Mouse (Mus musculus) urinary bladder, postnatal 25 days (tissue): ENCODE results near the gene Birc2.
"Not testable (repeated sequence)": the region's sequence is repeated elsewhere in the genome, so short reads cannot be mapped to it uniquely, and the experiment has no call there.

ENCODE experiments used
- DNase-seq: peaks from one replicate; pipeline ENCODE4 v3.0.0; 2022; ENCODE audit warnings: low spot score

Birc2 gene

DNA sequence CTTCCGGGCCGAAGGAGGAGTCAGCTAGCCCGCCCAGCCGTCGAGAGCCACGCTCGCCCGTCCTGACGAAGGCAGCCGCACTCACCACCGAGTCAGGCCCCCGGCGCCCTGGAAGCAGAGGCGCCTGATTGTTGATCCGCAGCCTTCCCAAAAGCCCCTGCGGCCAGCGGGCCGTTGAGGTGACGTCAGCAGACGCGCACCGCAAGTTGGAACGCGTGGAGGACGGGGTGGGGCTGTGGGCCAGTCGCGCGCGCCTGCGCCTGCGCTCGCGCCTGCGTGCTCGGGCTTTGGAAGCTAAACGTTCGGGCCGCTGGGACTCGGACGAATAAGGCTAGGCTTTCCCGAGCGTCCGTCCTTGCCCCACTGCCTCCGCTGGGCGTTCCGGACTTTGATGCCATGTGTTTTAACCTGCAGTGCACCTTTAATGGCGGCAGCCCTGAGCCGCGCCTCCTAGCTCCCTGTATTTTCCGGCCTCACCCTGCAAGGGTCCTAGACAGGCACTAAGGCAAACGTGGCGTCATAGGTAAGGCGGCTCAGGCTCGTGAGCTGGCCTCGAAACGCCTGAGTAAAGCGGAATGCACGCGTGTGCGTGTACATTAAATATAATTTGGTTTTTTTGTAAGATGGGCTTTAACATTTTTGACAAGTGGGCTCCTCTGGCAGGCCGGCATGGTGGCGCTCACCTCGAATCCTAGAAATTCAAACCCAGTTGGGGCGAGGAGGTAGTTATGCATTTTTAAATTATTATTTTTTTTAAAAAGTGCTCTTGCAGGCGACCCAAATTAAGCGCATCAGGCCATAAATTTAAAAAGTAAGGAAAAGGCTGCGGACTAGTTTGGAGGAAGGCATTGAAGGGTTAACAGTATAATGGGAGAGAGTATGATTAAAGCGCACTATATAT is at the start of gene Birc2:
Gene Birc2, minus strand, starts transcription at position 160 of the 901 bp plus-strand sequence.
- DNase-seq, result peak; percentile 92

DNA sequence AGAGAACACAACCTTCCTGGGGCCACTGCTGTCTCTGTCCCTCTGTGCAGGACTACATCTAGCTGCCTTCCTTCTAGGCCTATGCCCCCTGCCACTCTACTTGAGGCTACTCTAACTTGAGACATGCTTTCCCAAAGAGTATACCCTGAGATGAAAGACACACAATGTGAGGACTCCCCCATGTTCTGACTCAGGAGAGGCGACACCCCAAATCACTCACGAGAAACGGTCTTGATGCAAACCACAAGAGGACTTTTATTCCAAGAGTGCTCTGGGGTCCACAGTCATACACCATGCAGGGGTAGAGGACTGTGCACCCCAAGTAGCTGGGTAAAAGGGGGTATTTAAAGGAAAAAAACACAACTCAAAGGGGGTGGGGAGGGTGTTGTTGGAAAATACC is 47.5 kb upstream of the Birc2 start:
- no peak for DNase-seq

DNA sequence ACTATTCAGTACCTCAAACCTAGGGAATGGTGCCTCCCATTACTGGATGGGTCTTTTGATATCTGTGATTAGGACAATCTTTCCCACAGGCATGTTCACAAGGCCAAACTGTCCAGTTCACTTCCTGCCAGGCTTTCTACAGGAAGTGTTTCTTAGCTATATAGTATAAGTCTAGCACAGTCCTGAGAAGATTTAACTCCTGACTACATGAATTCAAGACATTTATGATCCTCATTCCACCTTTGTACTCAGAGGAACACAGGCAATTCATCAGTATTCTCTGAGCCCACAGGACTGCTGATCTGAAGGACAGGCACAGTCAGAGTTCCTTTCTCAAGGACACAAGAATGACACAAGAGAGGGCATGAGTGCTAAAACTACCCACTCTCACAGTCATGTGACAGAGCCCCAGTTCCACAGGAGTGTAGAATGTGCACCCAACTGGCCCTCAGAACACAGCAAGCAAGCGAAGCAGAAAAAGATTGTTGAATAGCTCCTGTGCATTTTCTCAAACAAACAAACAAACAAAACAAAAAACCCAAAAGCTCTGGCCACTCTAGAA is 45.5 kb upstream of the Birc2 start:
- DNase-seq, result no peak

DNA sequence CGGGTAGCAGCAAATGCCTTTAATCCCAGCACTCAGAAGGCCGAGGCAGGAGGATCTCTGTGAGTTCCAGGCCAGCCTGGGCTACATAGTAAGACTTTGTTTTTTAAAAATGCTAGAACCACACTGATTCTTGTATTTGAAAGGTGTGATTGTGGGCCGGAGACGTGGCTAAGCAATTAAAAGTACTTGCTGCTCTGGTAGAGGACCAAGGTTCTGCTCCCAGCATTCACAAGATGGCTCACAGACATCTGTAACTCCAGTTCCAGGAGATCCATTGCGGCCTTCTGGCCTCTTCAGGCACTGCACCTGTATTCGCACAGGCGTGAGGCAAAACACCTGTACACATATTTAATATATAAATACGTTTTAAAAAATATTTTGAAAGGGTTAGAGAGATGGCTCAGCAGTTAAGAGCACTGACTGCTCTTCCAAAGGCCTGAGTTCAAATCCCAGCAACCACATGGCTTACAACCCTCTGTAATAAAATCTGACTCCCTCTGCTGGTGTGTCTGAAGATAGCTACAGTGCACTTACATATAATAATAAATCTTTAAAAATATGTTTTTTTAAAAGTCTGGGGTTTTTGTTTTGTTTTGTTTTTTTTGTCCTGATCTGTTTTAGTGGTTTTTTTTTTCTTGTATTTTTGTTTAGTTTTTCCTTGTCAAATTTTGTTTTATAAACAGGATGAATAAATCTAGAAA is 36.8 kb upstream of the Birc2 start:
- no peak for DNase-seq

DNA sequence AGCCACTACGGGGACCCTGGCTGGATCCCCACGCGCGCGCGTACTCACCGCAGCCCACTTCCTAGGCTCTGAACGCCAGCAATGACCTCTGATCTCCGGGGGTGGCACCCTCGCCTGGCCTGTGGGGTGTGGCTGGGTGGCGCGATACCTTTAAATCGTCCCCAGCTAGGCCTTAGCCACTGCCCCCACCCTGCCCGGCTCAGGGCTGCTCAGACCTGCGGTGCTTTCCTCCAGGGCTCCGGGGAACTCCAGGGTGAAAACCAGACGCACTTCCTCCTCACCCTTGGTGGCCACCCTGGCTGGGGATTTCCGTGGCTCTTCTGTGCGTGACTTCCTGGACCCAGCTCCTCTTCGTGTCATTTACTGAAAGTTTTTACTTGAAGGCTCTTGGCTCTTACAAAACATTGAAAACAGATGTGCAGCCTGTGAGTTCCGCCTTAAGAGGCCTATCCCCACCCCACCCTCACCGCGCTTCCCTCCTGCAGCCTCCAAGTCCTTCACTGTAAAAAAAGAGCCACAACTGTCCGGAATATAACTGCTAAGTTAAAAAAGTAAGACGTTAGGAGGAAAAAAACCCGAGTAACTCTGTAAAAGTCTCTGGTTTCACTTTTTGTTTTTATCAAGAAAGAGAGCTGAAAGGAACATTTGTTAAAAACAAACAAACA is 36.0 kb upstream of the Birc2 start, which contains the start of gene Birc3:
Gene Birc3, minus strand, starts transcription at position 412 of the 665 bp plus-strand sequence.
- peak; percentile 54 for DNase-seq

DNA sequence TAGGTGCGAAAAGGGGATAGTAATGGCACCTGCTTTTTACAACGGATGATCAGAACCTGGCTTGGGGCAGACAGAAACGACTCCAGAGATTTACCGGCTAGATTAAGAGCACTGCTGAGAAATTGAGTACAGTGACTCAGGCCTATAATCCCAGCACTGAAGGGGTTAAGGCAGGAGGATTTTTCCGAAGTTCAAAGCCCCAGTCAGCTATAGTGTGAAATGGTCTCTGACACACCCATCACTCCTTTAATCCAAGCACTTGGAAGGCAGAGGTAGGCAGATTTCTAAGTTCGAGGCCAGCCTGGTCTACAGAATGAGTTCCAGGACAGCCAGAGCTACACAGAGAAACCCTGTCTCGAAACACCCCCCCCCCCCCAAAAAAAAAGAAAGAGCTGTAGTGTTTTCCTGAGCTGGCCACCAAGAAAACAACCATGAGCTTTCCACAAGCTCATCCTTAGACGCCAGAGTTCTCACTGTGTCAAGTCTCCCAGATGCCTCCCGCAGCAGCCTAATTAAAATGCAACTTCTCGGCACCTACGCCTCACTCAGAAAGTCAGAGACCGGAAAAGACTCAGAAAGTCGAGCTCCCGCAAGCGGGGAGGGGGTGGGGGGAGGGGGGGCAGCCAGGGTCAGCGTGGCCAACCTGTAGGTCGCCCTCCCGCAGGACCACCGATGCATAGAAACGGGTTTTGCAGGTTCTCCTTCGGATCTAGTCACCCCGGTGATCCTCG is 35.3 kb upstream of the Birc2 start:
- no peak for DNase-seq

DNA sequence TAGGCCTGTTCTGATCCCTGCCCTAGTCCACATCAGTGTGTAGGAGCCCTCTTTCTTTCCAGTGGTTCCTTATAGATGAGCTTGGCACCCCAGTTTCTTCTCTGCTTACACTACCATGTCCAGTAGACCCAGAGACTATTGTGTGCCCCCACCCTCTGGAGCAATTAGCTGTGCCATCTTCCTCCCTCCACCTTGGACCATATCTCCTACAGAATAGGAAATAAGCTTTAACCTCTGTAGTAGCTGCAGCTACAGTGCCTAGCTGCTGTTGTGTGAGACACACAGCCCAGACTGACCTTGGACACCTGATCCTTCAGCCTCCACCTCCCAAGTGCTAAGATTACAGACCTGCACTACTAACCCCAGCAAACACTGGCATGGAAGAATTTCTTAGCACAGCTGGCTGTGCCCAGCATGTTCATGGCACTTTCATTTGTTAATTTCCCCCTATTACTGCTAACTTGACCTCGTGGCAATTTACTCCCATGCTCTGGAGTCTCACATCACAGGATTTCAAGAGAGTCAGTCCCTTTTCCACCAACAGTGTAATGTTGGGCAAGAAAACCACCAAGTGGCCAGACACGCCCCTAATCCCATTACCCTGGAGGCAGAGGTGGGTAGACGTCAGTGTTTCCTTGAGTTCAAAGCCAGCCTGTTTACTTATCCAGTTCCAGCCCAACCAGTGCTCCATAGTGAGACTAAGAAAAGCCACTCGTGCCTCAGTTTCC is 34.6 kb upstream of the Birc2 start:
- no peak for DNase-seq

DNA sequence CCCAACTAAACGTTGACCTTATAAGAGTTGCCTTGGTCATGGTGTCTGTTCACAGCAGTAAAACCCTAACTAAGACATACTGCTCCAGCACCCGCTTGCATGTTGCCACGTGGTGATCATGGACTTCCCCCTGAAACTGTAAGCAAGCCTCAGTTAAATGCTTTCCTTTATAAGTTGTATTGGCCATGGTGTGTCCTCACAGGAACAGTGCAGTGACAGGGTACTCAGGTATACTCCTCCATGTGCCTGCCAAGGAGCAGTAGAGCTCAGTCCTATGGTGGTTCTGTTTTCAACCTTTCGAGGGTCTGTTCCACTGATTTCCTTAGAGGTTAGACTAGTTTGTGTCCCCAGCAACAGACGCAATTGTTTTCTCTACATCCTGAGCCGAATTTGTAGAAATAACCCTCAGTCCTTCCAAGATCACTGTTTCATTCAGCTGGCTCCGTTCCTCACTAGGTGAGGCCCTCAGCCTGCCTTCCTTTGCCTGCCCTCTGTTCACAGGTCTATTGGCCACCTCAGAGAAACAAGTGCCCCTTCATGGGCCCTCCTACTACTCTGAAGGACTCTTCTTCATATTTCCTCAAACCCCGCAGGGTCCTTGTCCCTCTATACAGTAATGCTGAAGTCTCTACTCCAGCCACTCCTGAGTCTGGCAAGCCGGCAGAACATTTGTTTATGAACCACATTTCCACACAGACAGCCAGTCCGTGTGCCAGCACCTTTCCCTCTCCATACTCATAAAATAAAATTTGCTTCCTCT is 33.9 kb upstream of the Birc2 start:
- DNase-seq, result no peak

DNA sequence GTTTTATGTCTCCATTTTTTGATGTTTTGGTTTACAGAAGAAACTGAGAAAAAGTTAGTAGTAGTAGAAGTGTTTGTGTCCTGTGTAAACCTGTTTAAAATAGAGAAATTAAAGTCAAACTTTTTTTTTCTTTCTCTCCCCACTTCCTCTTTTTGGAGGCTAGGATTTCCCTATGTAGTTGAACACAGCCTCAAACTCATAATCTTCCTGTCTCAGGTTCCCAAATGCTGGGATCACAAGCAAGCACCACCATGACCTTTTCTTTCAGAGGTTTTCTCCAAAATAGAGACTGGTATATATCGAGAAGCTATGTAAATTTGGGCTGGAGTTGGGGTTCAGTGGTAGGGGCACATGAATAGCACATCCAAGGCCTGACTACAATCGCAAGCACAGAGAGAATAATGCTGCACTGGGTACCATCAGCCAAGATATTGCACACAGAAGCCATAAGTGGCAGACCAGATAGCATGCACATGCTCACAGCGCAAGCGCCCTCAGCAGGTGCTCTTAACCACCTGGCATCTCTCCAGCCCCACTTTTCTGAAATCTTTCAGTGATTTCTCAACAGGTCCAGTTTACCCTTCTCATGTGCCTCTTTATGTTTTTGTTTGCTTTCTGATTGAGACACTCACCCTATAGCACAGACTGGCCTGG is 32.1 kb upstream of the Birc2 start:
- DNase-seq, result no peak

DNA sequence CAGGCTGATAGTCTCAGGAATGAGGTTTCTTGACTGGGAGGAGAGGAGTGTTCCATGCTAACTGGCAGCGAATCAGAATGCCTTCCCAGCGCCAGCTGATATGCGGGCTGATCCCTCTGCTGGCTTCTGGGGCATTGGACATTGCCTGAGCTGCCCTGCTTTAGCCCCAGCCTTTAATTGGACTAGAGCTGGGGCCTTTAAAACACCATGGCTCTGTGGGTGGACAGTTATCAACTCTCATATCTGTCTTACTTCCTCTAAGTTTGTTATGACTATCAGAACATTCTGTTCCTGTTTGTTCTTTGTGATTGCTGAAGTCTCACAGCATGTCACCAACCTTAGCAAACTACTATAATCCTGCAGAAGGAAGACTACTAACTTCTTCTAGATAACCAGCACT is 31.1 kb upstream of the Birc2 start:
- DNase-seq, result no peak

DNA sequence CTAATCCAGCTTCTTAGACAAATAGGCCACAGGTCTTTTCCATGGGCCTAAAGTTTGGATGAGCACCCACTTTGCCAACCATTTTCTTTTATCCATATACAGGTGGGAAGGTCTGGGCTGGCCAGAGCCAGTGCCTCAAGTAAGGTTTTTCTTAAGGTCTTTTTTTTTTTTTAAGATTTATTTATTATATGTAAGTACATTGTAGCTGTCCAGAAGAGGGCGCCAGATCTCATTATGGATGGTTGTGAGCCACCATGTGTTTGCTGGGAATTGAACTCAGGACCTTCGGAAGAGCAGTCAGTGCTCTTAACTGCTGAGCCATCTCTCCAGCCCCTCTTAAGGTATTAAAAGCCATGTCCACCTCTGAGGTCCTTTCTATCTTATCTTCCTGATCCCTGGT is 30.1 kb upstream of the Birc2 start:
- not testable (repeated sequence) for DNase-seq

DNA sequence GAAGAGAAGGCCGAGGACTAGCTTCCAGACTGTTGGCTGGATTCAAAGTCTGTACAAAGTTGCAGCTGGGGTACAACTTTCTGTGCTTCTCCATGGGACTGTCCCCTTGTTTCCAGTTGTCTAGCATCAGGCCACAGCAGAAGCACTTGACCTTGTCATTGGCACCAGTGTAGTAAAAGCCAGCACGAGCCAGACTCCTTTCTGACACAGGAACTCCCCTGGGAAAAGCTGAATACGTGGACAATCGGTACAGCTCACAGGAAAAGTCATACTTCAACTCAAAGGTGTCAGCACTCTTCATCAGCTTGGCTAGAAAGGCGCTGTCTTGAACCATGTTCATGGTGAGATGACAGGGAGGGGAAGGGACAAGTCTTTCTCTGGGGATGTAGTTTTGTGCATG is 24.1 kb upstream of the Birc2 start:
- no peak for DNase-seq

DNA sequence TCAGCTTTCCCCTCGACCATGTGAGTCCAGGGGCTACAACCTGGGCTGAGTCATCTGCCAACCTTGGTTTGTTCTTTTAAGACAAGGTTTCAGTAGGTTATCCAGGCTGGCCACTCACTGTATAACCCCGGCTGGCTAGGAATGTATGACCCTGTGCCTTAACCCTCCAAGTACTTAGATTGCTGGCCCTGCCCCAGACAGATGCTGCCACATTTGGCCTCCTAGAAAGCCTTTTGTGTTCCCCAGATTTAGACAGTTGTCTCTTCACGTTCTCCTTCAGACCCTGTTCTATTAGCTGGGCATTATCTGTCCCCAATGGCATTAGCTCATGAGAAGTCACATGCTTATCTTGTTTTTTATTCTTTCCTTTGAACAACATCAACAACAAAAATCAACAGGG is 19.0 kb upstream of the Birc2 start:
- no peak for DNase-seq

DNA sequence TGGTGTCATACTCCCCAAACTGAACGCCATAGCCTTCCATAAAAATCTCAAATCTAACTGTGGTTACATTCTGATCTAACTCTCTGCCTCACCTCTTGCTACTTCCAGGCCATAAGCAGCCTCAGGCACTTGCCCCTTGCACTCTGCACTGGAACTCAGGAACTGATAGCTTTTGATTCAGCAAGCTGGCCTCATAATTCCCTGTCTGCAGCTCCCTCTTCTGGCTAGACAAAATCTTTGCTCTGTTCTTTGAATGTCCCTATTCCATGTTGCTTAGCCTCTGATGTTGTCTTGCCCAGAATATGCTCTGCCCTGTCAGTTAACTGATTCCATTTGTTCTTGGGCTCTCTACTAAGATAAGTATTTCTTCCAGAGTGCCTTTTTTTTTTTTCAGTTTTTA is 18.5 kb upstream of the Birc2 start:
- DNase-seq, result no peak

DNA sequence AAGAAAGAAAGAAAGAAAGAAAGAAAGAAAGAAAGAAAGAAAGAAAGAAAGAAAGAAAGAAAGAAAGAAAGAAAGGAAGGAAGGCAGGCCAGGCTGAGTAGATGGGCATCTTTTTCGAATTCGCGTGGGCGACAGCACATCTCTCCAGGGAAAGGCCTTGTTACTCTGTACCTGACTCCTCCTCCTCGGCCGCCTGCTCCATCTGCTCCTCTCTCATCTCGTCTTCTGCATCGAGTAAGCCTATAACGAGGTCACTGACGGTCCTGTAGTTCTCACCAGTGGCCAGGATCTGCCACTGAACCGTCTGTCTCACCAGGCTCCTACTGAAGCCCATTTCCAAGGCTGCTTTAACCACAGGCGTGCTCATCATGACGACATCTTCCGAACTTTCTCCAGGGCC is 17.3 kb upstream of the Birc2 start:
- not testable (repeated sequence) for DNase-seq

DNA sequence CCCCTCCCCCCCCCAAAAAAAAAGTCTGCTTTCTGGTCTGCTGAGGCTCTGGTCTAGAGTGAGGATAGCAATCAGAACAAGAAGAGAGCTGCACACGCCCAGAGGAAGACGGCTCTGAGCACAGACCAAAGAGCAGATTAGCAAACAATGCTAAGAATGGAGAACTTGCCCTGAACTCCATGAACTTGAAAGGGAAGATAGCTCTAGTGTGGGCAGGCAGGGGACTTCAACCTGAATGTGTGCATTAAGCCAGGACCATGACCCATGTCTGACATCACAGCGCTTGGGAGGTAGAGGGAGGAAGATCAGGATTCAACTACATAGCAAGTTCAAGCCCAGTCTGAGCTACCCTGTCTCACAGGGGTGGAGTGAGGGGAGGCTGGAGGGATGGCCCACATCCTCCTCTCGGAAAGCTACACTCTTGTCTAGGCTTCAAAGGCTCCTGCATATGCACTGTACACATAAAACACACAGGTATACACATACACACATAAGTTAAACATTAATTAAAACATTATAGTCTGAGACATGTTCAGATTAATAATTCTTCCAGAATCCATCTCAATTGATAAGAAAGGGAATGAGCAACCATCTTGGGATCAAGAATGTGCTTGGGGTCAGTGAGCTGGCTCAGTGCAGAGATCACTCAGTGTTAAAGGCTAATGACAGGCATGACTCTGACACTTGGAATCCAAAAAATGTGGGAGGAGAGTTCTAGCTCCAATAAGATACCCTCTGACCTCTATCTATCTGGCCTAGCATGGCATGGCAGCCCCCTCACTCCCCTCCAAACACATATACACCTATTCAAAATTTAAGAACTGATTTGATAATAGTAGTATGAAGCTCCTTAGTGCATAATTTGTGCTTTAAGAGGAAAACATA is 15.7 kb upstream of the Birc2 start:
- no peak for DNase-seq

DNA sequence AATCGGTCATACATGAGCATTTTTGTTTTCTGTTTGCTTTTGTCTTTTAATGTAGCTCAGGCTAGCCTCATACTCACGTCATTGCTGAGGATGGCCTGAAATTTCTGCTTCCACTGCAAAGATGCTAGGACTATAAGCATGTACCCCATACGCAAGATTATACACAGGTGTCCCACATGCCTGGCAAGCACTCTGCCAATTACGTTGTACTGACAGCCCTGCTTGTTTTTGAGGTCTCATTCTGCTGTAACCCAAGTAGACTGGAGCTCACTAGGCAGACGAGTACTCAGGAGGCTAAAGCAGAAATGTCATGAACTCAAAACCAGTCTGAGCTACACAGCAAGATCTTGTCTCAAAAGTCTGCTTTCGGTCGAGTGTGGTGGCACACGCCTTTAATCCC is 15.0 kb upstream of the Birc2 start:
- no peak for DNase-seq

DNA sequence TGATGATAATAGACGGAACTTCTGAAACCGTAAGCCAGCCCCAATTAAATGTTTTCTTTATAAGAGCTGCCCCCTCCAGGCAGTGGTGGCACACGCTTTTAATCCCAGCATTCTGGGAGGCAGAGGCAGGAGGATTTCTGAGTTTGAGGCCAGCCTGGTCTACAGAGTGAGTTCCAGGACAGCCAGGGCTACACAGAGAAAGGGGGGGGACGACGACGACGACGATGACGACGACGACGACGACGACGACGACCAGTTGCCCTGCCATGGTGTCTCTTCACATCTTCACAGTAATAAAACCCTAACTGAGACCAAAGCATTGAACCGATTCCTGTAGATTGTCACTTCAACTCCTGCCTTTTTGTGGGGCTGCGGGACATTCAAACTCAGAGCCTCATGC is 11.3 kb upstream of the Birc2 start:
- DNase-seq, result no peak
